Comparison of ENCODE assay signal across 8 mouse cellular contexts in the genomic region with DNA sequence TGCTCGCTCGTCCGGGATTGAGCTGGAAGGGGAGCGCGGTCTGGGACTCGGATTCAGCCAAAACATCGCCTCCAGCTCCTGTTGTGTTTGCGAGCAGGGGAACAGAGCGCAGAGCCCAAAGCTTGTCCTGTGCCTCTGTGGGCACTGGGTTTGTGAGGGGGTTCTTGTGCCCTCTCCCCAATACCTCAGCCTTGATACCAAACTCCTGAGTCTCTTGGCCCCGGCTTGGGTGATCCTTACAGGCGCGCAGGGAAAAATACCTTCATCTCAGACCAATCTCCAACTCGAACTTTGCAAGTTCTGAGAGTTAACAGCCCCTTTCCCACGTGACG. TPM values are rescaled to one million over a fixed set of nuclear protein-coding genes. Genes with fewer than 3 reads are reported as not detected.
A peak's percentile ranks its signal among the peaks of the same experiment; 100 is the strongest.
DNase-seq lines count a peak whose midpoint lies in the region; ATAC-seq and TF ChIP-seq lines count a peak whose summit lies in the region.

No protein-coding gene starts in this region.

- no peaks in the 10 kb centered on the region for H3K27me3 ChIP-seq in heart, embryonic 16.5 days (ENCODE audit: control insufficient read depth, insufficient read depth, low read length)
- H3K27me3 ChIP-seq in forebrain, postnatal 0 days (ENCODE audit: insufficient read depth, low read length): peaks cover 39% of the 10 kb centered on the region
- peaks cover 51% of the 10 kb centered on the region for H3K27me3 ChIP-seq in midbrain, embryonic 10.5 days (ENCODE audit: low read depth, poor library complexity, severe bottlenecking)

- peaks cover 39% of the 10 kb centered on the region for H3K4me1 ChIP-seq in heart, embryonic 16.5 days (ENCODE audit: control insufficient read depth, insufficient read depth, low read length)
- 0 out of 2 replicates have a peak, but pooled peaks cover 7% of the 10 kb centered on the region for H3K4me1 ChIP-seq in forebrain, postnatal 0 days (ENCODE audit: insufficient read depth)
- H3K4me1 ChIP-seq in midbrain, embryonic 10.5 days: peaks cover 59% of the 10 kb centered on the region

- no peak for ATAC-seq in heart, embryonic 16.5 days (replicated peaks; ENCODE audit: extremely low read depth, insufficient read depth, low FRiP score)
- ATAC-seq in forebrain, postnatal 0 days: no peak
- no peak for ATAC-seq in CD4-positive, CD25-positive, alpha-beta regulatory T cell, adult 4 months

- no peak for TF ChIP-seq CTCF in forebrain, postnatal 0 days (IDR thresholded peaks at IDR 0.05; ENCODE audit: low read depth)

- H3K4me2 ChIP-seq in heart, embryonic 16.5 days (ENCODE audit: low read depth, low read length): peak overlapping the region; percentile 93
- H3K4me2 ChIP-seq in forebrain, postnatal 0 days (ENCODE audit: low read depth): peak overlapping the region; percentile 98

- WGBS in heart, embryonic 16.5 days: under 1% methylated on average over 15 of the region's 15 CpGs
- 1% methylated on average over 15 of the region's 15 CpGs for WGBS in forebrain, postnatal 0 days
- WGBS in midbrain, embryonic 10.5 days: under 1% methylated on average over 15 of the region's 15 CpGs

- H3K4me3 ChIP-seq in heart, embryonic 16.5 days (ENCODE audit: low read length): peak overlapping the region; percentile 95
- peak overlapping the region; percentile 57 for H3K4me3 ChIP-seq in forebrain, postnatal 0 days (ENCODE audit: low read depth, low read length)
- peak overlapping the region; percentile 73 for H3K4me3 ChIP-seq in midbrain, embryonic 10.5 days

- no peak for DNase-seq in heart, adult 8-10 months (ENCODE audit: low spot score)
- DNase-seq in NIH3T3 (ENCODE audit: low read depth): peak; percentile 29
- no peak for DNase-seq in forebrain, postnatal 0 days
- peak; percentile 26 for DNase-seq in midbrain, embryonic 10.5 days (ENCODE audit: low spot score)
- no peak for DNase-seq in spleen, postnatal 4 days (ENCODE audit: low spot score in 2 of 2)
- DNase-seq in ovary, postnatal 14 days (ENCODE audit: low spot score): no peak

- peak overlapping the region; percentile 98 for H3K27ac ChIP-seq in heart, embryonic 16.5 days (ENCODE audit: low read length)
- no peak overlapping the region for H3K27ac ChIP-seq in forebrain, postnatal 0 days (ENCODE audit: low read depth, low read length)
- H3K27ac ChIP-seq in midbrain, embryonic 10.5 days (replicated peaks): peak overlapping the region; percentile 88

- H3K36me3 ChIP-seq in heart, embryonic 16.5 days (ENCODE audit: control insufficient read depth, insufficient read depth): no peaks in the 10 kb centered on the region
- H3K36me3 ChIP-seq in forebrain, postnatal 0 days (ENCODE audit: insufficient read depth): no peaks in the 10 kb centered on the region
- no peaks in the 10 kb centered on the region for H3K36me3 ChIP-seq in midbrain, embryonic 10.5 days

- peak overlapping the region; percentile 95 for H3K9ac ChIP-seq in heart, embryonic 16.5 days (ENCODE audit: low read length)
- H3K9ac ChIP-seq in forebrain, postnatal 0 days: peak overlapping the region; percentile 45

- H3K9me3 ChIP-seq in heart, embryonic 16.5 days (replicated peaks; ENCODE audit: control insufficient read depth, low read length): peaks cover 4% of the 10 kb centered on the region; the same call in 1 of the 2 replicates
- no peaks in the 10 kb centered on the region for H3K9me3 ChIP-seq in forebrain, postnatal 0 days (ENCODE audit: low read length)
- H3K9me3 ChIP-seq in midbrain, embryonic 10.5 days (replicated peaks): no peaks in the 10 kb centered on the region

RNA-seq across cellular contexts. Expression of a gene that starts 0.7 kb away (rescaled TPM):
- polyA plus RNA-seq in heart, embryonic 16.5 days (2015; fragmentation: Nextera tagmentation; extraction: Ambion mirVana): 8.0 and 9.6 TPM in 2 replicates
- 10 to 100 TPM; 31.2 to 35.9 (median 33.9) TPM for total RNA-seq in heart, adult 8-10 months (2022)
- total RNA-seq in forebrain, postnatal 0 days (2014; rRNA removed): 3.2 and 3.9 TPM in 2 replicates
- 0.49 and 0.98 TPM in 2 replicates for polyA plus RNA-seq in forebrain, postnatal 0 days (2015; fragmentation: Nextera tagmentation; extraction: Ambion mirVana)
- polyA plus RNA-seq in midbrain, embryonic 10.5 days (2016; fragmentation: Nextera tagmentation; extraction: Ambion mirVana): 4.5 and 4.6 TPM in 2 replicates
- under 1 TPM; 0.11 to 0.38 TPM for polyA plus RNA-seq in CD4-positive, CD25-positive, alpha-beta regulatory T cell, adult 4 months (2017; shearing (Covaris generic))

RNA-seq across cellular contexts. Expression of a gene that starts 40.9 kb away (rescaled TPM):
- 63.4 and 65.6 TPM in 2 replicates for polyA plus RNA-seq in heart, embryonic 16.5 days (2015; fragmentation: Nextera tagmentation; extraction: Ambion mirVana)
- total RNA-seq in heart, adult 8-10 months (2022): 10 to 100 TPM in 2 of 4 experiments, 1 to 10 TPM in 2; 3.9 to 14.9 (median 10.7) TPM
- 3.0 and 6.4 TPM in 2 replicates for total RNA-seq in forebrain, postnatal 0 days (2014; rRNA removed)
- 9.0 and 14.5 TPM in 2 replicates for polyA plus RNA-seq in forebrain, postnatal 0 days (2015; fragmentation: Nextera tagmentation; extraction: Ambion mirVana)
- 131 and 136 TPM in 2 replicates for polyA plus RNA-seq in midbrain, embryonic 10.5 days (2016; fragmentation: Nextera tagmentation; extraction: Ambion mirVana)
- polyA plus RNA-seq in CD4-positive, CD25-positive, alpha-beta regulatory T cell, adult 4 months (2017; shearing (Covaris generic)): 1 to 10 TPM; 1.7 to 4.8 TPM

Comparison
In these comparisons a context has a peak if more than half of its experiments do, and no peak if none do; other contexts are left out.
1. DNase-seq: peak in NIH3T3 (single experiment) and midbrain, embryonic 10.5 days (single experiment); none in heart, adult 8-10 months (single experiment), forebrain, postnatal 0 days (single experiment), spleen, postnatal 4 days (0 of 2) and ovary, postnatal 14 days (single experiment).
2. Peak in every context shown above with its lines, with median percentiles within 50 percentile points of each other: H3K4me3 ChIP-seq.